Mouse (Mus musculus) midbrain, embryonic 16.5 days (tissue): ENCODE results near the gene Smad9. TPM values are rescaled to one million over a fixed set of nuclear protein-coding genes. Genes with fewer than 3 reads are reported as not detected.

ENCODE experiments used
- ATAC-seq: fragments of 200-750 bp; cut with Nextera tagmentation; 2 replicates; pipeline ENCODE4 v1.8.0; 2017; ENCODE audit warnings: moderate TSS enrichment
- H3K27ac ChIP-seq: fragments of 300-500 bp; sonication (generic); 2 replicates; pipeline ENCODE4 v1.5.1; 2014; ENCODE audit warnings: mild to moderate bottlenecking, low read length, mixed read lengths
- H3K27me3 ChIP-seq: fragments of 300-500 bp; sonication (generic); 2 replicates; pipeline ENCODE4 v1.6.1; 2014; ENCODE audit warnings: low read depth, low read length, mixed read lengths; ENCODE audit not compliant: control insufficient read depth, insufficient read depth
- H3K36me3 ChIP-seq: fragments of 300-500 bp; sonication (generic); 2 replicates; pipeline ENCODE4 v1.6.1; 2014; ENCODE audit warnings: mild to moderate bottlenecking, low read length, moderate library complexity, mixed read lengths; ENCODE audit not compliant: control insufficient read depth, insufficient read depth
- H3K4me1 ChIP-seq: fragments of 300-500 bp; sonication (generic); 2 replicates; pipeline ENCODE4 v1.6.1; 2014; ENCODE audit warnings: mild to moderate bottlenecking, low read length, mixed read lengths; ENCODE audit not compliant: control insufficient read depth, insufficient read depth
- H3K4me2 ChIP-seq: fragments of 300-500 bp; sonication (generic); 2 replicates; pipeline ENCODE4 v1.6.1; 2014; ENCODE audit warnings: mild to moderate bottlenecking, low read length, mixed read lengths
- H3K4me3 ChIP-seq: fragments of 300-500 bp; sonication (generic); 2 replicates; pipeline ENCODE4 v1.5.1; 2014; ENCODE audit warnings: low read depth, mild to moderate bottlenecking, low read length, moderate library complexity, mixed read lengths
- H3K9ac ChIP-seq: fragments of 300-500 bp; sonication (generic); 2 replicates; pipeline ENCODE4 v1.6.1; 2014; ENCODE audit warnings: low read depth, low read length, mixed read lengths
- H3K9me3 ChIP-seq: fragments of 300-500 bp; sonication (generic); replicated peaks from 2 replicates; pipeline ENCODE4 v1.6.1; 2014; ENCODE audit warnings: mild to moderate bottlenecking, low read length, mixed read lengths; ENCODE audit not compliant: control insufficient read depth, poor library complexity, severe bottlenecking
- WGBS: fragments of 180-500 bp; shearing (Covaris S2); extraction: QIAGEN DNeasy Blood & Tissue Kit; methylation state at CpG from one replicate; pipeline ENCODE4 v1.1.7; 2014; 5-methylcytosine and 5-hydroxymethylcytosine counted together
- polyA plus RNA-seq: library from polyadenylated mRNA; unstranded; fragments of >200 nt; fragmentation: Nextera tagmentation; extraction: Ambion mirVana; gene quantifications from 2 replicates; pipeline ENCODE4 v1.2.1, GENCODE M21; 2015

The Smad9 gene
- 0.34 and 0.55 TPM in 2 replicates for polyA plus RNA-seq

GRCm38 (mm10) chr3:54755145-54756041, at the start of gene Smad9:
TSS of gene Smad9 (plus strand) at chr3:54755582.
- Histone ChIP-seq H3K4me1 (peaks cover 8% of the 10 kb centered on the region), H3K36me3 (peaks cover under 1% of the 10 kb centered on the region; the same call in 1 of the 2 replicates), H3K4me3 (peak within 1 kb of the TSS; percentile 73), H3K9ac (peak within 1 kb of the TSS; percentile 77), H3K9me3 (no peaks in the 10 kb centered on the region), H3K4me2 (peak within 1 kb of the TSS; percentile 100), H3K27ac (no peak within 1 kb of the TSS), H3K27me3 (no peaks in the 10 kb centered on the region)
- WGBS, result under 1% methylated on average over 66 of the region's 66 CpGs
- ATAC-seq, result peak; percentile 88

- ATAC-seq, result no peak
- no peaks in the 10 kb centered on the region for H3K4me1 ChIP-seq
- 89% methylated on average over 9 of the region's 9 CpGs for WGBS
- H3K4me3 ChIP-seq, result no peak overlapping the region
- H3K9ac ChIP-seq, result no peak overlapping the region
- H3K27ac ChIP-seq, result no peak overlapping the region
- peaks cover 37% of the 10 kb centered on the region for H3K36me3 ChIP-seq
- no peak overlapping the region for H3K4me2 ChIP-seq
- H3K27me3 ChIP-seq, result no peaks in the 10 kb centered on the region
- no peaks in the 10 kb centered on the region for H3K9me3 ChIP-seq
Measured at GRCm38 (mm10) chr3:54708972-54709371, 46.4 kb upstream of the Smad9 start.

- Histone ChIP-seq H3K36me3 (peaks cover 41% of the 10 kb centered on the region), H3K4me1 (no peaks in the 10 kb centered on the region), H3K4me3 (no peak within 1 kb of the TSS), H3K27me3 (no peaks in the 10 kb centered on the region), H3K9ac (no peak within 1 kb of the TSS), H3K4me2 (no peak within 1 kb of the TSS), H3K27ac (no peak within 1 kb of the TSS), H3K9me3 (no peaks in the 10 kb centered on the region)
- ATAC-seq, result no peak
- WGBS, result 95% methylated on average over 6 of the region's 6 CpGs
Measured at GRCm38 (mm10) chr3:54714253-54714652, 41.1 kb upstream of the Smad9 start, which contains the start of gene Gm21958. TSS of gene Gm21958 (minus strand) at chr3:54714353.

- Histone ChIP-seq H3K4me2 (no peak overlapping the region), H3K9me3 (no peaks in the 10 kb centered on the region), H3K36me3 (peaks cover 32% of the 10 kb centered on the region), H3K9ac (no peak overlapping the region), H3K4me3 (no peak overlapping the region), H3K27ac (no peak overlapping the region), H3K27me3 (no peaks in the 10 kb centered on the region), H3K4me1 (no peaks in the 10 kb centered on the region)
- WGBS, result 96% methylated on average over 6 of the region's 6 CpGs
- no peak for ATAC-seq
Measured at GRCm38 (mm10) chr3:54715461-54715860, 39.9 kb upstream of the Smad9 start.

- H3K27ac ChIP-seq, result no peak overlapping the region
- H3K36me3 ChIP-seq, result peaks cover 27% of the 10 kb centered on the region
- no peak overlapping the region for H3K4me2 ChIP-seq
- WGBS, result 77% methylated on average over 6 of the region's 6 CpGs
- H3K4me3 ChIP-seq, result no peak overlapping the region
- no peak overlapping the region for H3K9ac ChIP-seq
- H3K4me1 ChIP-seq, result no peaks in the 10 kb centered on the region
- no peaks in the 10 kb centered on the region for H3K27me3 ChIP-seq
- ATAC-seq, result no peak
- no peaks in the 10 kb centered on the region for H3K9me3 ChIP-seq
Measured at GRCm38 (mm10) chr3:54717348-54717747, 38.0 kb upstream of the Smad9 start.

GRCm38 (mm10) chr3:54718947-54719346, 36.4 kb upstream of the Smad9 start:
- 50% methylated on average over 3 of the region's 3 CpGs for WGBS
- no peak overlapping the region for H3K27ac ChIP-seq
- H3K9ac ChIP-seq, result no peak overlapping the region
- no peaks in the 10 kb centered on the region for H3K4me1 ChIP-seq
- peaks cover 24% of the 10 kb centered on the region for H3K36me3 ChIP-seq
- no peaks in the 10 kb centered on the region for H3K27me3 ChIP-seq
- H3K9me3 ChIP-seq, result no peaks in the 10 kb centered on the region
- no peak for ATAC-seq
- no peak overlapping the region for H3K4me2 ChIP-seq
- H3K4me3 ChIP-seq, result no peak overlapping the region

GRCm38 (mm10) chr3:54723741-54724500, 31.5 kb upstream of the Smad9 start:
- H3K4me2 ChIP-seq, result no peak overlapping the region
- no peak overlapping the region for H3K4me3 ChIP-seq
- ATAC-seq, result no peak
- H3K27me3 ChIP-seq, result no peaks in the 10 kb centered on the region
- no peaks in the 10 kb centered on the region for H3K4me1 ChIP-seq
- WGBS, result 88% methylated on average over 10 of the region's 10 CpGs
- no peak overlapping the region for H3K27ac ChIP-seq
- H3K36me3 ChIP-seq, result peaks cover 14% of the 10 kb centered on the region
- no peak overlapping the region for H3K9ac ChIP-seq
- H3K9me3 ChIP-seq, result no peaks in the 10 kb centered on the region

GRCm38 (mm10) chr3:54725344-54725743, 30.0 kb upstream of the Smad9 start:
- Histone ChIP-seq H3K9me3 (no peaks in the 10 kb centered on the region), H3K27ac (no peak overlapping the region), H3K4me1 (no peaks in the 10 kb centered on the region), H3K36me3 (peaks cover 25% of the 10 kb centered on the region), H3K4me2 (no peak overlapping the region), H3K9ac (no peak overlapping the region), H3K4me3 (no peak overlapping the region), H3K27me3 (no peaks in the 10 kb centered on the region)
- 82% methylated on average over 2 of the region's 2 CpGs for WGBS
- ATAC-seq, result no peak

GRCm38 (mm10) chr3:54727588-54727987, 27.8 kb upstream of the Smad9 start:
- Histone ChIP-seq H3K27me3 (no peaks in the 10 kb centered on the region), H3K4me3 (no peak overlapping the region), H3K27ac (no peak overlapping the region), H3K4me1 (no peaks in the 10 kb centered on the region), H3K9ac (no peak overlapping the region), H3K9me3 (no peaks in the 10 kb centered on the region), H3K4me2 (no peak overlapping the region), H3K36me3 (peaks cover 23% of the 10 kb centered on the region)
- 95% methylated on average over 2 of the region's 2 CpGs for WGBS
- no peak for ATAC-seq
